Mouse (Mus musculus) left cerebral cortex, postnatal 10 days (tissue): ENCODE measurements at regions not wholly inside any gene's neighbourhood (a gene's known extent, or its start where the extent isn't known, plus 50 kb on each side); places are given as distances from the start of the nearest gene placed in this dataset.

Experiments
- DNase-seq, 2 experiments: peaks; one replicate each; pipeline ENCODE4 v3.0.0; 2021 to 2022; ENCODE audit warnings: low spot score in 2 of 2, mixed read lengths in 1 of 2; ENCODE audit errors: extremely low spot score in 1 of 2
- intact Hi-C: fragments of 180-260 bp; cut with DNase I; formaldehyde crosslinking; loops from one replicate; pipeline ENCODE4 v1.15.1; 2025

- intact Hi-C loops, result no loop called here
- DNase-seq, result no peak
Observed at GRCm38 (mm10) chr17:51907031-51907430, 73.9 kb upstream of the Satb1 start.

- intact Hi-C loops, result no loop called here
- no peak for DNase-seq
Observed at GRCm38 (mm10) chr17:51906418-51906817, 73.3 kb upstream of the Satb1 start.

- intact Hi-C loops, result no loop called here
- no peak for DNase-seq
Observed at GRCm38 (mm10) chr17:51903885-51904284, 70.8 kb upstream of the Satb1 start.

GRCm38 (mm10) chr17:51899376-51899775 is 66.3 kb upstream of the Satb1 start:
- DNase-seq, result no peak
- intact Hi-C loops, result no loop called here

GRCm38 (mm10) chr17:51896160-51896559 is 63.1 kb upstream of the Satb1 start:
- DNase-seq, result no peak
- intact Hi-C loops, result no loop called here

- no peak for DNase-seq
- intact Hi-C loops, result no loop called here
Observed at GRCm38 (mm10) chr17:51894278-51894677, 61.2 kb upstream of the Satb1 start.

- intact Hi-C loops, result no loop called here
- DNase-seq, result no peak
Observed at GRCm38 (mm10) chr17:51892856-51893255, 59.8 kb upstream of the Satb1 start.

GRCm38 (mm10) chr17:51892159-51892558 is 59.1 kb upstream of the Satb1 start:
- no peak for DNase-seq
- intact Hi-C loops, result no loop called here
